Mouse (Mus musculus) heart, embryonic 13.5 days (tissue): ENCODE results near the gene Ppm1h. TPM values are rescaled to one million over a fixed set of nuclear protein-coding genes. Genes with fewer than 3 reads are reported as not detected.

Experiments used
- ATAC-seq: fragments of 200-750 bp; cut with Nextera tagmentation; 2 replicates; pipeline ENCODE4 v1.8.0; 2017; ENCODE audit warnings: moderate TSS enrichment; ENCODE audit not compliant: insufficient number of reproducible peaks, low FRiP score, low TSS enrichment; ENCODE audit errors: extremely low read depth
- H3K27ac ChIP-seq: fragments of 300-500 bp; sonication (generic); replicated peaks from 2 replicates; pipeline ENCODE4 v1.5.1; 2015; ENCODE audit warnings: moderate library complexity, mild to moderate bottlenecking, inconsistent platforms
- H3K27me3 ChIP-seq: fragments of 300-500 bp; sonication (generic); replicated peaks from 2 replicates; pipeline ENCODE4 v1.6.1; 2015; ENCODE audit warnings: mild to moderate bottlenecking, inconsistent platforms
- H3K36me3 ChIP-seq: fragments of 300-500 bp; sonication (generic); 2 replicates; pipeline ENCODE4 v1.6.1; 2015; ENCODE audit warnings: mild to moderate bottlenecking, inconsistent platforms
- H3K4me1 ChIP-seq: fragments of 300-500 bp; sonication (generic); 2 replicates; pipeline ENCODE4 v1.6.1; 2015; ENCODE audit warnings: inconsistent platforms
- H3K4me2 ChIP-seq: fragments of 300-500 bp; sonication (generic); 2 replicates; pipeline ENCODE4 v1.6.1; 2015; ENCODE audit warnings: inconsistent platforms, mild to moderate bottlenecking, moderate library complexity
- H3K4me3 ChIP-seq: fragments of 300-500 bp; sonication (generic); 2 replicates; pipeline ENCODE4 v1.5.1; 2015; ENCODE audit warnings: moderate library complexity, mild to moderate bottlenecking, inconsistent platforms
- H3K9ac ChIP-seq: fragments of 300-500 bp; sonication (generic); 2 replicates; pipeline ENCODE4 v1.6.1; 2015; ENCODE audit warnings: inconsistent platforms, mild to moderate bottlenecking, moderate library complexity
- H3K9me3 ChIP-seq: fragments of 300-500 bp; sonication (generic); 2 replicates; pipeline ENCODE4 v1.6.1; 2016; ENCODE audit warnings: inconsistent platforms
- WGBS: fragments of 180-500 bp; shearing (Covaris S2); methylation state at CpG from one replicate; pipeline ENCODE4 v1.1.7; 2015; ENCODE audit warnings: mixed read lengths; 5-methylcytosine and 5-hydroxymethylcytosine counted together
- polyA plus RNA-seq: library from polyadenylated mRNA; unstranded; fragments of >200 nt; fragmentation: Nextera tagmentation; extraction: Ambion mirVana; gene quantifications from 2 replicates; pipeline ENCODE4 v1.2.1, GENCODE M21; 2015

Ppm1h gene
- polyA plus RNA-seq, 1 experiment from 2014 or later, result 3.9 TPM

GRCm38 (mm10) chr10:122800732-122801110 lies 122.2 kb downstream of the Ppm1h start:
- Histone ChIP-seq H3K27ac (no peak overlapping the region), H3K4me1 (peaks cover 12% of the 10 kb centered on the region), H3K9ac (no peak overlapping the region), H3K9me3 (no peaks in the 10 kb centered on the region), H3K4me2 (no peak overlapping the region), H3K36me3 (peaks cover 4% of the 10 kb centered on the region; the same call in 1 of the 2 replicates), H3K4me3 (no peak overlapping the region), H3K27me3 (no peaks in the 10 kb centered on the region)
- ATAC-seq, result no peak
- WGBS, result 73% methylated on average over 4 of the region's 4 CpGs

GRCm38 (mm10) chr10:122802218-122802617 lies 123.7 kb downstream of the Ppm1h start:
- peak overlapping the region; percentile 45 for H3K4me3 ChIP-seq
- H3K27ac ChIP-seq, result no peak overlapping the region
- no peaks in the 10 kb centered on the region for H3K27me3 ChIP-seq
- H3K36me3 ChIP-seq, result peaks cover 4% of the 10 kb centered on the region; the same call in 1 of the 2 replicates
- WGBS, result 26% methylated on average over 30 of the region's 30 CpGs
- H3K4me2 ChIP-seq, result peak overlapping the region; percentile 73
- no peak for ATAC-seq
- H3K9ac ChIP-seq, result peak overlapping the region; percentile 73
- H3K9me3 ChIP-seq, result no peaks in the 10 kb centered on the region
- H3K4me1 ChIP-seq, result peaks cover 13% of the 10 kb centered on the region

GRCm38 (mm10) chr10:122802901-122803300 lies 124.3 kb downstream of the Ppm1h start:
- no peak overlapping the region for H3K4me3 ChIP-seq
- H3K27me3 ChIP-seq, result no peaks in the 10 kb centered on the region
- WGBS, result 66% methylated on average over 7 of the region's 7 CpGs
- no peak overlapping the region for H3K9ac ChIP-seq
- no peaks in the 10 kb centered on the region for H3K9me3 ChIP-seq
- ATAC-seq, result no peak
- H3K4me2 ChIP-seq, result no peak overlapping the region
- H3K27ac ChIP-seq, result no peak overlapping the region
- H3K36me3 ChIP-seq, result peaks cover 4% of the 10 kb centered on the region; the same call in 1 of the 2 replicates
- peaks cover 20% of the 10 kb centered on the region for H3K4me1 ChIP-seq

DNA sequence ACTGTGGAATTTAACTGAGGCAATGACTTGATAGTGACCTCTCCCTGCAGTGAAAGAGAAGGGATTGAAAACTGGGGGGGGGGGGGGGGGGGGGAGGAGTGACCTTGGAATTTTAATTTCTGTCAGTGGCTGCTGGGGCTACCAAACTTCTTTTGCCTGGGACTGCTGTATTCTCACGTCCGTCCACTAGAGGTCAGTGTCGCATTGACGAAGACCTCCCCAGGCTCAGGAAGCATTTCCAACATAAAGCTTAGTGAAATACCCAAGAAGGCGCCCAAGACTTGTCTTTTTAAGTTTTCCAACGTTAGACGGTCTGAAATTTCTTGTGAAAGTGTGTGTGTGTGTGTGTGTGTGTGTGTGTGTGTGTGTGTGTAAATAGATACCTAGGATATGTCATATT lies 125.3 kb downstream of the Ppm1h start:
- no peak overlapping the region for H3K9ac ChIP-seq
- WGBS, result 7% methylated on average over 7 of the region's 7 CpGs
- no peaks in the 10 kb centered on the region for H3K27me3 ChIP-seq
- ATAC-seq, result no peak
- H3K27ac ChIP-seq, result no peak overlapping the region
- peaks cover 30% of the 10 kb centered on the region for H3K4me1 ChIP-seq
- H3K4me2 ChIP-seq, result no peak overlapping the region
- H3K4me3 ChIP-seq, result no peak overlapping the region
- H3K36me3 ChIP-seq, result peaks cover 4% of the 10 kb centered on the region; the same call in 1 of the 2 replicates
- H3K9me3 ChIP-seq, result no peaks in the 10 kb centered on the region

DNA sequence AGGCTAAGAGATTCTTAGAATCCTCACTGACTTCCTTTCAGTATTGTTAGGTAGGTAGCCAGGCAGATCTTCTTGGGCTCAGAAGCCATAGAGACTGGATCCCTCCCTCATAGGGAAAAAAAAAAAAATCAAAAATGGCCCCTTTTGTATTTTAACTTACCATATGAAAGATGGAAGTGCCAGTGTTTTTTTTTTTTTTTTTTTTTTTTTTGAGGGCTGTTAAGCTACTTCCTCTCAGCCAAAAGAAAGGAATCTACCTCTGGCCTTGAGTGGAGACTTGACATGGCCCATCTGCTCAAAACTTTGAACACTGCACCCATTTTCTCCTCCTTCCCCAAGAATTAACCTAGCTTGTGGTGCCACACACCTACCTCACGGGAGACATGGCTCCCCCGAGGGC lies 127.3 kb downstream of the Ppm1h start:
- Histone ChIP-seq H3K9me3 (no peaks in the 10 kb centered on the region), H3K27me3 (no peaks in the 10 kb centered on the region), H3K4me2 (no peak overlapping the region), H3K36me3 (peaks cover 4% of the 10 kb centered on the region; the same call in 1 of the 2 replicates), H3K4me3 (no peak overlapping the region), H3K27ac (no peak overlapping the region), H3K4me1 (peaks cover 30% of the 10 kb centered on the region), H3K9ac (no peak overlapping the region)
- WGBS, result 57% methylated on average over 2 of the region's 2 CpGs
- ATAC-seq, result no peak

DNA sequence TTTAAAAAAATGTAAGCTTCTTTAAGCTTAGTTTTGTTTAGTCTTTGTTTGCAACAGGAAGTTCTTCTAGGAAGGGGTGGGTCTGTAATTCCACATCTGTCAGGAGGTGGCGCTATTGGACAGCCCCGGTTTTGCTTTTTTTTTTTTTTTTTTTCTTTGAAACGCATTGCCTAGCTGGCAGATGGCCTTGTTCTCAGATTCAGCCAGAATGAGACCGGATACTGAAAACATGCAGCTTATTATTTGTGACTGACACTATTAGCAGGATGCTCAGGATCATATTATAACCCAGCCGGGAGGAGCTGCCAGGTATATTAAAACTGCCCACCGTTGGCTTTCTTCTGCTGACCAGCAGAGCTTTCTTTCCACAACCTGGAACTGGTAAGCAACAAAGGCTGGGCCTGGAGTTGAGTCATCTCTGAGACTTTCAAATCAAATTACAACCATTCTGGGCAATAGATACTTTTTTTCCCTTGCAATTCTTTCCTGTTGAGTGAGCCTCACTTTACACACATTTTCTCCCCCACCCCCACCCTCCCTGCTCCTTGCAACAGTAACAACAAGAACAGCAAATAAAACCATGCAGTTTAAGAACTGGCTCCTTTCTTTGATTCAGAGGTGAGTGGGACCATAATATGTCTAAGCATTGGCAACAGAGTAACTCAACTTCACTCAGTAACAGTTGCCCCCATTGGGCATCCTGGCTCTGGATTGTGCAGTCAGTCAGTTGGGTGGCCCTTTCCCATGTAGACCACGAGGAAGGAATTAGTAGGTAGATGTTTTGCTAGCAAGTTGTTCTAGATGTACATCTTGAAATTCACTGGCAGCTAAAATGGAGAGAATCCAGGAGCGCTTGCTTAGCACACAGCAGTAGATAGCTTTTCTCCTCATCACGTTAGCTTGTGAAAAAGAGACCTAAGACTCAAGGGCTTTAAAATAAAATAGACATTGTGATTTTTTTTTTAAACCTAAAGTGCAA lies 128.9 kb downstream of the Ppm1h start:
- Histone ChIP-seq H3K9me3 (no peaks in the 10 kb centered on the region), H3K27me3 (no peaks in the 10 kb centered on the region), H3K9ac (no peak overlapping the region), H3K4me2 (no peak overlapping the region), H3K4me1 (peaks cover 22% of the 10 kb centered on the region), H3K36me3 (peaks cover 4% of the 10 kb centered on the region; the same call in 1 of the 2 replicates), H3K27ac (peak overlapping the region; percentile 63), H3K4me3 (no peak overlapping the region)
- ATAC-seq, result no peak
- WGBS, result 36% methylated on average over 9 of the region's 9 CpGs

- no peak overlapping the region for H3K4me2 ChIP-seq
- peaks cover 17% of the 10 kb centered on the region for H3K4me1 ChIP-seq
- H3K9me3 ChIP-seq, result no peaks in the 10 kb centered on the region
- H3K4me3 ChIP-seq, result no peak overlapping the region
- H3K27ac ChIP-seq, result no peak overlapping the region
- peaks cover 4% of the 10 kb centered on the region; the same call in 1 of the 2 replicates for H3K36me3 ChIP-seq
- no peak for ATAC-seq
- 62% methylated on average over 4 of the region's 4 CpGs for WGBS
- no peaks in the 10 kb centered on the region for H3K27me3 ChIP-seq
- H3K9ac ChIP-seq, result no peak overlapping the region
These were observed 129.6 kb downstream of the Ppm1h start for GRCm38 (mm10) chr10:122808186-122808585.

- H3K27ac ChIP-seq, result no peak overlapping the region
- H3K9ac ChIP-seq, result no peak overlapping the region
- H3K36me3 ChIP-seq, result peaks cover 3% of the 10 kb centered on the region; the same call in 1 of the 2 replicates
- H3K4me2 ChIP-seq, result no peak overlapping the region
- no peak for ATAC-seq
- H3K4me3 ChIP-seq, result no peak overlapping the region
- no peaks in the 10 kb centered on the region for H3K27me3 ChIP-seq
- WGBS, result 79% methylated on average over 8 of the region's 8 CpGs
- peaks cover 17% of the 10 kb centered on the region for H3K4me1 ChIP-seq
- no peaks in the 10 kb centered on the region for H3K9me3 ChIP-seq
These were observed 131.3 kb downstream of the Ppm1h start for GRCm38 (mm10) chr10:122809851-122810250.

- Histone ChIP-seq H3K27me3 (no peaks in the 10 kb centered on the region), H3K36me3 (no peaks in the 10 kb centered on the region), H3K27ac (0 out of 2 replicates have a peak overlapping the region, but pooled peaks have one; percentile 17), H3K4me1 (peaks cover 5% of the 10 kb centered on the region; the same call in 1 of the 2 replicates), H3K9ac (no peak overlapping the region), H3K4me3 (no peak overlapping the region), H3K9me3 (no peaks in the 10 kb centered on the region), H3K4me2 (no peak overlapping the region)
- 60% methylated on average over 14 of the region's 14 CpGs for WGBS
- no peak for ATAC-seq
These were observed 136.5 kb downstream of the Ppm1h start for GRCm38 (mm10) chr10:122815094-122815493.

- 78% methylated on average over 8 of the region's 8 CpGs for WGBS
- Histone ChIP-seq H3K4me1 (peaks cover 7% of the 10 kb centered on the region; the same call in 1 of the 2 replicates), H3K27me3 (no peaks in the 10 kb centered on the region), H3K4me2 (no peak overlapping the region), H3K4me3 (no peak overlapping the region), H3K36me3 (no peaks in the 10 kb centered on the region), H3K27ac (no peak overlapping the region), H3K9ac (no peak overlapping the region), H3K9me3 (no peaks in the 10 kb centered on the region)
- ATAC-seq, result no peak
These were observed 139.2 kb downstream of the Ppm1h start for GRCm38 (mm10) chr10:122817741-122818140.

DNA sequence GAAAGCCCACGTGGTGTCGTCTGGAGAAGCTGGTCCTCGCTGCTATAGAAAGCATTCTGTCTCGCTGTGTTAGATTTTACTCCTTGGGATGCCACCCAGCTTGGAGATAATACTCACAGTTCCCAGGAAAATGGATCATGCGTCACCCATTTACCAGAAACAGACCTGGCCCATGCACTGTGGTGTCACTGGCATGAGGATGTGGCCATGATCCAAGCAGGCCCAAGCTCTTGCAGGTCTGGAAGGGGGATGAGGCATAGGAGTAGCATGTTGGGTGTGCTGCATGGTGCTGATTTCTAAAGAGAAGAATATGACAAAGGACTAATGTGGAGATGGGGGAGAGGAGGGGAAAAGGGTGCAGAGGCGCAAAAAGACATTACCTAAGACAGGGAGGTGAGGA lies 141.2 kb downstream of the Ppm1h start:
- no peak overlapping the region for H3K27ac ChIP-seq
- no peak overlapping the region for H3K4me2 ChIP-seq
- H3K9ac ChIP-seq, result no peak overlapping the region

More for the DNA sequence above, 141.2 kb downstream of the Ppm1h start:
- Histone ChIP-seq H3K4me1 (peaks cover 7% of the 10 kb centered on the region; the same call in 1 of the 2 replicates), H3K4me3 (no peak overlapping the region), H3K27me3 (no peaks in the 10 kb centered on the region), H3K36me3 (no peaks in the 10 kb centered on the region), H3K9me3 (no peaks in the 10 kb centered on the region)
- 89% methylated on average over 6 of the region's 6 CpGs for WGBS
- no peak for ATAC-seq
